Mouse (Mus musculus): Measurements from ENCODE around the gene Spin2-ps6.
"Not testable (repeated sequence)": the region's sequence is repeated elsewhere in the genome, so short reads cannot be mapped to it uniquely, and the experiment has no call there.

GRCm38 (mm10) chrX:33234569-33234968 lies at the start of gene Spin2-ps6:
- not testable (repeated sequence) for TF ChIP-seq GATA1, TAL1 (IDR thresholded peaks at IDR 0.05; ENCODE audit: low read length)
